Mouse (Mus musculus): ENCODE results near the gene Fcgrt. TPM values are rescaled to one million over a fixed set of nuclear protein-coding genes. Genes with fewer than 3 reads are reported as not detected.
A peak's percentile ranks its signal among the peaks of the same experiment; 100 is the strongest.

The Fcgrt gene
- total RNA-seq, 2 experiments from 2014 or later: 33.6 to 38.5 TPM

- intact Hi-C loops (cut with DNase I): loop anchor here (5.0 kb wide), 1 partner anchor 158 kb away; no protein-coding TSS in a partner anchor
- Histone ChIP-seq H3K4me3 (no peak overlapping the region), H3K27ac (no peak overlapping the region)
- TF ChIP-seq CTCF (IDR thresholded peaks at IDR 0.05): no peak
- DNase-seq: no peak
Observed at GRCm38 (mm10) chr7:45139904-45140723, 36.5 kb upstream of the Fcgrt start.

- intact Hi-C loops (cut with DNase I): loop anchor here (5.0 kb wide), 1 partner anchor 156 kb away; no protein-coding TSS in a partner anchor
- TF ChIP-seq CTCF (IDR thresholded peaks at IDR 0.05): no peak
- DNase-seq: no peak
- Histone ChIP-seq H3K27ac (no peak overlapping the region), H3K4me3 (no peak overlapping the region)
Observed at GRCm38 (mm10) chr7:45138403-45138802, 34.8 kb upstream of the Fcgrt start.

- H3K27ac ChIP-seq: no peak overlapping the region
- intact Hi-C loops (cut with DNase I): loop anchor here (5.0 kb wide), 1 partner anchor 155 kb away; no protein-coding TSS in a partner anchor
- DNase-seq: no peak
- no peak overlapping the region for H3K4me3 ChIP-seq
- no peak for TF ChIP-seq CTCF (IDR thresholded peaks at IDR 0.05)
Observed at GRCm38 (mm10) chr7:45137171-45138006, 33.7 kb upstream of the Fcgrt start.

GRCm38 (mm10) chr7:45135993-45136567, 32.4 kb upstream of the Fcgrt start, which contains the start of the genes Gm45713 and Flt3l:
Gene Gm45713, minus strand, starts transcription at chr7:45136231.
Gene Flt3l, minus strand, starts transcription at chr7:45136432.
- peak within 1 kb of the TSS; percentile 73 for H3K4me3 ChIP-seq
- H3K27ac ChIP-seq: peak within 1 kb of the TSS; percentile 93
- TF ChIP-seq CTCF (IDR thresholded peaks at IDR 0.05): peak; percentile 99
- DNase-seq: peak; percentile 95
- intact Hi-C loops (cut with DNase I): loop anchor here (1.0 to 5.0 kb wide), 2 partner anchors 56 to 154 kb away; no protein-coding TSS in a partner anchor

GRCm38 (mm10) chr7:45135370-45135769, 31.7 kb upstream of the Fcgrt start:
- TF ChIP-seq CTCF (IDR thresholded peaks at IDR 0.05): no peak
- peak overlapping the region; percentile 73 for H3K4me3 ChIP-seq
- peak overlapping the region; percentile 93 for H3K27ac ChIP-seq
- intact Hi-C loops (cut with DNase I): loop anchor here (5.0 kb wide), 1 partner anchor 153 kb away; no protein-coding TSS in a partner anchor
- DNase-seq: no peak

GRCm38 (mm10) chr7:45134544-45135026, 30.9 kb upstream of the Fcgrt start:
- Histone ChIP-seq H3K4me3 (peak overlapping the region; percentile 73), H3K27ac (no peak overlapping the region; the same call in 1 of the 2 replicates)
- TF ChIP-seq CTCF (IDR thresholded peaks at IDR 0.05): no peak
- intact Hi-C loops (cut with DNase I): loop anchor here (5.0 kb wide), 1 partner anchor 152 kb away; no protein-coding TSS in a partner anchor
- DNase-seq: peak; percentile 51

- no peak overlapping the region; the same call in 1 of the 2 replicates for H3K27ac ChIP-seq
- peak; percentile 32 for TF ChIP-seq CTCF (IDR thresholded peaks at IDR 0.05)
- DNase-seq: no peak
- intact Hi-C loops (cut with DNase I): no loop called here
- no peak overlapping the region for H3K4me3 ChIP-seq
Observed at GRCm38 (mm10) chr7:45133446-45134159, 30.0 kb upstream of the Fcgrt start.

- intact Hi-C loops (cut with DNase I): no loop called here
Observed at GRCm38 (mm10) chr7:45131850-45132249, 28.2 kb upstream of the Fcgrt start.

GRCm38 (mm10) chr7:45129776-45130512, 26.3 kb upstream of the Fcgrt start:
- Histone ChIP-seq H3K27ac (peak overlapping the region; percentile 89), H3K4me3 (peak overlapping the region; percentile 78)
- DNase-seq: no peak
- intact Hi-C loops (cut with DNase I): no loop called here
- TF ChIP-seq CTCF (IDR thresholded peaks at IDR 0.05): no peak

More at GRCm38 (mm10) chr7:45131850-45132249, 28.2 kb upstream of the Fcgrt start:
- Histone ChIP-seq H3K4me3 (no peak overlapping the region), H3K27ac (no peak overlapping the region)
- no peak for DNase-seq
- no peak for TF ChIP-seq CTCF (IDR thresholded peaks at IDR 0.05)

GRCm38 (mm10) chr7:45129318-45129717, 25.7 kb upstream of the Fcgrt start:
- intact Hi-C loops (cut with DNase I): no loop called here
- peak overlapping the region; percentile 78 for H3K4me3 ChIP-seq
- peak; percentile 64 for DNase-seq

More at GRCm38 (mm10) chr7:45129318-45129717, 25.7 kb upstream of the Fcgrt start:
- no peak for TF ChIP-seq CTCF (IDR thresholded peaks at IDR 0.05)
- H3K27ac ChIP-seq: peak overlapping the region; percentile 89

Measured in gastrocnemius, adult 2 months (tissue).